Mouse (Mus musculus) heart, adult 8-10 months (tissue): Measurements from ENCODE around the gene Pnpla6. TPM values are rescaled to one million over a fixed set of nuclear protein-coding genes. Genes with fewer than 3 reads are reported as not detected.

ENCODE experiments used
- DNase-seq: peaks from one replicate; pipeline ENCODE4 v3.0.0; 2022; ENCODE audit warnings: low spot score
- total RNA-seq, 4 experiments: library from RNA; stranded (reverse); gene quantifications; 2 replicates each; pipeline ENCODE4 v1.2.4; 2022

The Pnpla6 gene
- total RNA-seq, 4 experiments from 2014 or later: 8.8 to 9.8 (median 9.6) TPM

DNA sequence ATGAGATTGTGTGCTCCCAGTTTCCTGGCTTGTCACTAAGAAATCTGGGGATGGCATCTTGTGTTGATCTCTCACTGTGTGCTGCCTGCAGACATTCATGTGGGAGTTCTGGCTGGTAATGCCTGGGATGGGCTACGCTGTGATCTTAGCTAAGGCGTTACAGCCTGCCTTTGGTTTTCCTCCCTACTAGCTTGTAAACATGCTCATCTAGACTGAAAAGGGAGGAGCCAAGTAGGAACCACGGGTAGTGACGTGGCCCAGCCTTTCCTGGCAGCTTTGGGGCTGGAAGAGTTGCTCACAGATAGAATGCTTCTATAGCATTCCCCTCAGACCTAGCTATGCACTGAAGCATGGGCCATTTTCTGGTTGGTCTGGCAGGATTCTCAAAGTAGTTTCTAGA lies 13.0 kb upstream of the Pnpla6 start:
- no peak for DNase-seq

DNA sequence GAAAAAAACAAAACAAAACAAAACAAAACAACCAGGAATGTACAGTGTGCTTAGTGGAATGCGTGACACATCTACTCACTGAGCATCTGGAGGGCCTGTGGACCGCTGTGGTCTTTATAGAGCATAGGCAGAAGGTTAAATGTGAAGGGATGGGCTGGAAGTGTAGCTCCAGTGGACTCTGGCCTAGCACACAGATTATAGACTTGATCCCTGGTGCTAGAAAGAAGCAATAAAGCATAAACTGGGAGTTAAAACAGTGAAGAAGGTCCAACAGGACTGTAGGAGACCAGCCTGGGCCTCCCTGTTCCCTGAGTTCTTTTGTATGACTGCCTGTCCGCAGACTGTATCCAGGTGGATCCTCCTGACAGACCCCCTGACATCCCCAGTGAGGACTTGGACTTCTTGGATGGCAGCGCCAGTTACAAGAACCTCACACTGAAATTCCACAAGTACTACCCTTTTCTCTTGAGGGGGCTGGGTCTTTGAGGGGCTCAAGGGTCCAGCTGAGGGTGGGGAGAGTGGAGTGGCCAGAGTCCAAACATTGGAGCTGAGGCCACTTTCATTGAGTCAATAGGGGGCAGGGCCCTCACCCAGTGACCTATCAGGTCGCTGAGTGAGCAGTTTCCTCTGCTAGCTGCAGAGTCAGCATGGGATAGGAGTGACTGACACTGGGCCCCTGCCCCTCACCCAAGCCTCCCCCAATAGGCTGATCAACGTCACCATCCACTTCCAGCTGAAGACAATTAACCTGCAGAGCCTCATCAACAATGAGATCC lies 7.0 kb upstream of the Pnpla6 start:
- no peak for DNase-seq

GRCm38 (mm10) chr8:3514681-3515247 lies 420 bp upstream of the Pnpla6 start:
- peak; percentile 13 for DNase-seq

- peak; percentile 48 for DNase-seq
Observed at GRCm38 (mm10) chr8:3515771-3516417, 710 bp downstream of the Pnpla6 start.

DNA sequence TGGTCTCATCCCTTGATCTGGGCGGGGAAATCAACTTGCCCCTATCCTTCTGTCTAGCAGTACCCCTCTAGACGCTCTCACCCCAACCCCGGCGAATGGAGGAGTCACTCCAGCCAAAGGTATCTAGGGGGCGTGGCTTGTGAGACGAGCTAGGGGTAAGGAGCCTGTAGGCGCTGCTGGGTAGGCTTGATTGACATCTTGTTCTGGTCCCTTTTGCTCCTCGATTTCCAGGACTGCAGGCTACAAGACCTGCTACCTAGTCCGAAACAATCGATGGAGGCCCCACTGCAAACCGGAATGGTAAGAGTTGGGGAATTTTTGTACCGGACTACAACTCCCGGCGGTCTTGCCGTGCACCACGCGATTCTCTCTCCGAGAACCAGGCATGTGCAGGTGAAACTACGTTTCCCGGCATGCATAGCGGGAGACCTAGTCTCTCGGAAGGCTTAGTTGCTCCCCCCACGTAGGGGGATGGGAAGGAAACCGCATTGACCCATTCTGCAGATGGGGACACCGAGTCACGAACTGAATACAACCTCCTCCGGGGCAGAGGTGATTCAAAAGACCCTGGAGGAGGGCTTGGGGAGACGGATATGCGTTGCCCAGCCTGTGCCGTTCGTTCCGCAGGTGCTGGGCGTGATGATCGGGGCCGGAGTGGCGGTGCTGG lies 1.4 kb downstream of the Pnpla6 start:
- DNase-seq: peak; percentile 94

GRCm38 (mm10) chr8:3517117-3517495 lies 1.9 kb downstream of the Pnpla6 start:
- DNase-seq: peak; percentile 47

DNA sequence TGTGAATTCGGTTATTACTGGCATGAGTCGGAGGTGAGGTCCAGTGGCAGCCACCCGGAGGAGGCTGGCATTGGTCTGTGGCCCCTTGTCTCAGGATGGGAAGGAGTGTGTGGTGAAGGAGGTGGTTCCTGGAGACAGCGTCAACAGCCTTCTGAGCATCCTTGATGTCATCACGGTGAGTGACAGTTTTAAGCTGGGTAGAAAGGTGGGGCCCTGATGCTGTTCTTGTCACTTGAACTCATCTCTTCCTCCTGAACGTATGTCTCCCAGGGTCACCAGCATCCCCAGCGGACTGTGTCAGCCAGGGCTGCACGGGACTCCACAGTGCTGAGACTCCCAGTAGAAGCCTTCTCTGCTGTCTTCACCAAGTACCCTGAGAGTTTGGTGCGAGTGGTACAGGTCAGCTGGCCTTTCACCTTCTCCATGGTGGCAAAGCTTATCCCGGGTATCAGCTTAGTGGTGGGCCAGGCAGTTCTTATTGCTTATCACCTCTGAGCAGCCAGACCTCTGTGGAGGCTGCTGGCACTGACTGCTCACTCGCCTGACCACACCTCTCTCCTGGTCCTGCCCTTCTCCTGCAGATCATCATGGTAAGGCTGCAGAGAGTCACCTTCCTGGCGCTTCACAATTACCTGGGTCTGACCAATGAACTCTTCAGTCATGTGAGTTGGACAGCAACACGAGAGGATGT lies 7.0 kb downstream of the Pnpla6 start:
- DNase-seq: no peak

- DNase-seq: no peak
Observed at GRCm38 (mm10) chr8:3530816-3531215, 15.6 kb downstream of the Pnpla6 start.

GRCm38 (mm10) chr8:3531936-3532335 lies 16.8 kb downstream of the Pnpla6 start:
- no peak for DNase-seq

DNA sequence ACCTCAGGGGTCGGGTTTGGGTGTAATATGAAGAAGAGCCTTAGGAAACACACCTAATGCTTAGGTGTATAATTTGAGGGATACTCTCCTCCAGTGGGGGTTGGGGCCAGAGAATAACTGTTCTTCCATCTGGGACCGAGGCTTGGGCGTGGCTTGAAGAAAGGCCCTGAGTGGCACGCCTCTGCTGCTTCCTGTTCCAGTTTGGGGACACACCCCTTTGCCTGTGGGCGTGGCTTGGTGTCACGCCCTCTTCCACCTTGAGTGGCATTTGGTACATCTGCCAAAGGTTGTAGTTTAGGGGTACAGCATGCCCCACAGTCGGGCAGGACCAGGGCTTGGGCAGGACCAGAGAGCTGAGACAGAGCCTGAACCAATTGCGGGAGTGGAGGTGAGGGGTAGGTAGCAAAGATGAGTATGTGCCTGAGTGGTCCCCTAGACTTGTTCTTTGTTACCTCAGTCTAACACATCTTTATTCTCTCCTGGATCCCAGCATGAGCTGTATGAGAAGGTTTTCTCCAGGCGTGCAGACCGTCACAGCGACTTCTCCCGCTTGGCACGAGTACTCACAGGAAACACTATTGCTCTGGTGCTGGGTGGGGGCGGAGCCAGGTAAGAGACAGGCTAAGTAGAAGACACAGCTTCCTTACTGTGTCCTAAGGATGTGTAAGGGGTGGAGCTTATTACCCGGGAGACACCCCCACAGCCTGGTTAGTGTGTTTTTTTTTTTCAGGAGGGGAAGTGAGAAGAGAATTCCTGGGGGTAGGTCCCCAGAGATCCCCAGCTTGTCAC lies 21.1 kb downstream of the Pnpla6 start:
- DNase-seq: no peak

GRCm38 (mm10) chr8:3536940-3537339 lies 21.8 kb downstream of the Pnpla6 start:
- DNase-seq: no peak

- DNase-seq: no peak
Observed at GRCm38 (mm10) chr8:3537666-3538065, 22.5 kb downstream of the Pnpla6 start.

DNA sequence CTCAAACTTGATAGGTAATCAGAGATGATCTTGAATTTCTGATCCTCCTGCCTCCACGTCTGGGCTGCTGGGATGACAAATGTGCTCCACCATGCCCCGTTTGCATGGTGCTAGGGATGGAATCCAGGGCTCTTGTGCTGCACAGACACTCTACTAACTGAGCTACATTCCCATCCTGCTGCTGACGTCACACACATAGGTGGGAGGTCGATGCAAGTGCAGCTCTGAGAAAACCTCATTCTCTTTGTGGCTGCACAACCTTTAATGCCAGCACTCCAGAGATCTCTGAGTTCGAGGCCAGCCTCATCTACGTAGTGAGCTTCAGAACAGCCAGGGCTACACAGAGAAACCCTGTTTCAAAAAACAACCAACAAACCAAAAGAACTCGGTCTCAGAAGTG lies 24.0 kb downstream of the Pnpla6 start:
- no peak for DNase-seq

- DNase-seq: no peak
Observed at GRCm38 (mm10) chr8:3540076-3540475, 24.9 kb downstream of the Pnpla6 start.

- DNase-seq: no peak
Observed at GRCm38 (mm10) chr8:3546511-3546910, 31.3 kb downstream of the Pnpla6 start.

- no peak for DNase-seq
Observed at GRCm38 (mm10) chr8:3552240-3552639, 37.1 kb downstream of the Pnpla6 start.

DNA sequence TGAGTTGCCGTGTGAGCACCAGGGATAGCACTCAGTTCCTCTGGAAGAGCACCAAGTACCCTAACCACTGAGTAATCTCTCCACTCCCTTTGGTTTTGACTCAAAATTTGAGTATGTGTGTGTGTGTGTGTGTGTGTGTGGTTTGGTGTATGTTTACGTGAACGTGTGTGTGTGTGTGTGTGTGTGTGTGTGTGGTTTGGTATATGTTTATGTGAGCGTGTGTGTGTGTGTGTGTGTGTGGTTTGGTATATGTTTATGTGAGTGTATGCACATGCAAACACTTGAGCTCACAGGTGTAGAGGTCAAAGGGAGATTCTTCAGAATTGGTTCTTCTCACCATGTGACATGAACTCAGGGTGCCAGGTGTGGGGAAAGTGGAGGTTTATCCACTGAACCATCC lies 40.9 kb downstream of the Pnpla6 start:
- no peak for DNase-seq

DNA sequence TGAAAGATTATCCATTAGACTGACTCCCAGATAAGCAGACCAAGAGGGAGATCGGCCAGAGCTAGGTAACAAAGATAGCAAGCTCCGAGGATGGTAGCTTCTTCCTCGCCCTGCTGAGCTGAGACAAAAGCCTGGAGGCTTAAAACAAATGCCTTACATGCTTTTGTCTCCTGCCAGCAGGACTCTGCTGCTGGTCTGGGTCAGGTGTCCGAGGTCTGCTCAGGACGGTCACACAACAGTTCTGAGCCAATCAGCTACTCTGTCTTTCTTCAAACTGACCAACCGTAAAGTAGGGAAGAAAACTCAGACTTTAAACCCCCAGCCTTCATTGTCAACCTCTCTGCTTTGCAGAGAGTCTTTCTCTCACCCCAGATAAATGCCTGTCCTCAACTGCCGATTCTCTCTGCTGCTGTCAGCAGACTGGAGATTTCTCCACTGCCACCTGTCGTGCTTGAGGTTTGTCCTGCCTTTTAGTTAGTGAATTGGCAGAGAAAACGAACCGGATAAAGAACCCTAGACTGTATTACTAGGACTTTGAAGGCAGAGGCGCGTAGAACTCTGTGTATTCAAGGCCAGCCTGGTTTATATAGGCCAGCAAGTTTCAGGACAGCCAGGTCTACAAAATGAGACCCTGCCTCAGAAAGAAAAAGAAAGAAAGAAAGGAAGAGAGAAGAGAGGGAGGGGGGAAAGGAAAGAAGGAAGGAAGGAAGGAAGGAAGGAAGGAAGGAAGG lies 52.6 kb downstream of the Pnpla6 start, which contains the start of gene C330021F23Rik:
C330021F23Rik (plus strand) TSS at position 350 of the 731 bp plus-strand sequence.
- DNase-seq: peak; percentile 3

GRCm38 (mm10) chr8:3568378-3568777 lies 53.2 kb downstream of the Pnpla6 start:
- no peak for DNase-seq

- no peak for DNase-seq
Observed at GRCm38 (mm10) chr8:3569784-3570183, 54.6 kb downstream of the Pnpla6 start.
